Mouse (Mus musculus) heart, embryonic 13.5 days (tissue): ENCODE measurements around the gene Shc3. TPM values are rescaled to one million over a fixed set of nuclear protein-coding genes. Genes with fewer than 3 reads are reported as not detected.

Source experiments
- ATAC-seq: fragments of 200-750 bp; cut with Nextera tagmentation; 2 replicates; pipeline ENCODE4 v1.8.0; 2017; ENCODE audit warnings: moderate TSS enrichment; ENCODE audit not compliant: insufficient number of reproducible peaks, low FRiP score, low TSS enrichment; ENCODE audit errors: extremely low read depth
- H3K27ac ChIP-seq: fragments of 300-500 bp; sonication (generic); replicated peaks from 2 replicates; pipeline ENCODE4 v1.5.1; 2015; ENCODE audit warnings: moderate library complexity, mild to moderate bottlenecking, inconsistent platforms
- H3K27me3 ChIP-seq: fragments of 300-500 bp; sonication (generic); replicated peaks from 2 replicates; pipeline ENCODE4 v1.6.1; 2015; ENCODE audit warnings: mild to moderate bottlenecking, inconsistent platforms
- H3K36me3 ChIP-seq: fragments of 300-500 bp; sonication (generic); 2 replicates; pipeline ENCODE4 v1.6.1; 2015; ENCODE audit warnings: mild to moderate bottlenecking, inconsistent platforms
- H3K4me1 ChIP-seq: fragments of 300-500 bp; sonication (generic); 2 replicates; pipeline ENCODE4 v1.6.1; 2015; ENCODE audit warnings: inconsistent platforms
- H3K4me2 ChIP-seq: fragments of 300-500 bp; sonication (generic); 2 replicates; pipeline ENCODE4 v1.6.1; 2015; ENCODE audit warnings: inconsistent platforms, mild to moderate bottlenecking, moderate library complexity
- H3K4me3 ChIP-seq: fragments of 300-500 bp; sonication (generic); 2 replicates; pipeline ENCODE4 v1.5.1; 2015; ENCODE audit warnings: moderate library complexity, mild to moderate bottlenecking, inconsistent platforms
- H3K9ac ChIP-seq: fragments of 300-500 bp; sonication (generic); 2 replicates; pipeline ENCODE4 v1.6.1; 2015; ENCODE audit warnings: inconsistent platforms, mild to moderate bottlenecking, moderate library complexity
- H3K9me3 ChIP-seq: fragments of 300-500 bp; sonication (generic); 2 replicates; pipeline ENCODE4 v1.6.1; 2016; ENCODE audit warnings: inconsistent platforms
- WGBS: fragments of 180-500 bp; shearing (Covaris S2); methylation state at CpG from one replicate; pipeline ENCODE4 v1.1.7; 2015; ENCODE audit warnings: mixed read lengths; 5-methylcytosine and 5-hydroxymethylcytosine counted together
- polyA plus RNA-seq: library from polyadenylated mRNA; unstranded; fragments of >200 nt; fragmentation: Nextera tagmentation; extraction: Ambion mirVana; gene quantifications from 2 replicates; pipeline ENCODE4 v1.2.1, GENCODE M21; 2015

The Shc3 gene
- polyA plus RNA-seq, 1 experiment from 2014 or later = 0.13 TPM

GRCm38 (mm10) chr13:51602764-51603163 lies 33.5 kb upstream of the Shc3 start:
- Histone ChIP-seq H3K36me3 (no peaks in the 10 kb centered on the region), H3K4me1 (peaks cover 13% of the 10 kb centered on the region), H3K9me3 (no peaks in the 10 kb centered on the region), H3K27me3 (0 out of 2 replicates have a peak, but pooled peaks cover 12% of the 10 kb centered on the region), H3K4me2 (peak overlapping the region; percentile 65), H3K9ac (no peak overlapping the region), H3K4me3 (no peak overlapping the region; the same call in 1 of the 2 replicates), H3K27ac (no peak overlapping the region)
- WGBS = 71% methylated on average over 8 of the region's 8 CpGs
- no peak for ATAC-seq

GRCm38 (mm10) chr13:51600169-51600568 lies 30.9 kb upstream of the Shc3 start:
- H3K27ac ChIP-seq = no peak overlapping the region
- H3K27me3 ChIP-seq = peaks cover 24% of the 10 kb centered on the region
- no peak overlapping the region for H3K4me2 ChIP-seq
- no peak for ATAC-seq
- peaks cover 16% of the 10 kb centered on the region for H3K4me1 ChIP-seq
- no peak overlapping the region for H3K9ac ChIP-seq
- no peaks in the 10 kb centered on the region for H3K9me3 ChIP-seq
- 76% methylated on average over 8 of the region's 8 CpGs for WGBS
- no peak overlapping the region for H3K4me3 ChIP-seq
- H3K36me3 ChIP-seq = no peaks in the 10 kb centered on the region

GRCm38 (mm10) chr13:51598063-51598462 lies 28.8 kb upstream of the Shc3 start:
- Histone ChIP-seq H3K27ac (no peak overlapping the region), H3K9ac (no peak overlapping the region), H3K27me3 (peaks cover 27% of the 10 kb centered on the region), H3K9me3 (no peaks in the 10 kb centered on the region), H3K4me3 (no peak overlapping the region), H3K36me3 (no peaks in the 10 kb centered on the region), H3K4me2 (no peak overlapping the region), H3K4me1 (peaks cover 11% of the 10 kb centered on the region)
- no peak for ATAC-seq
- 52% methylated on average over 2 of the region's 2 CpGs for WGBS

- H3K4me1 ChIP-seq = peaks cover 8% of the 10 kb centered on the region; the same call in 1 of the 2 replicates
- H3K9ac ChIP-seq = no peak overlapping the region
- 41% methylated on average over 11 of the region's 11 CpGs for WGBS
- no peaks in the 10 kb centered on the region for H3K36me3 ChIP-seq
- peak overlapping the region; percentile 90 for H3K4me2 ChIP-seq
- H3K27me3 ChIP-seq = peaks cover 27% of the 10 kb centered on the region
- no peak overlapping the region for H3K27ac ChIP-seq
- ATAC-seq = no peak
- H3K4me3 ChIP-seq = peak overlapping the region; percentile 52; the same call in 1 of the 2 replicates
- H3K9me3 ChIP-seq = no peaks in the 10 kb centered on the region
Observed at GRCm38 (mm10) chr13:51595404-51595803, 26.2 kb upstream of the Shc3 start.

- peak overlapping the region; percentile 72 for H3K9ac ChIP-seq
- H3K27ac ChIP-seq = no peak overlapping the region
- peaks cover 22% of the 10 kb centered on the region for H3K27me3 ChIP-seq
- H3K4me1 ChIP-seq = peaks cover 8% of the 10 kb centered on the region; the same call in 1 of the 2 replicates
- under 1% methylated on average over 36 of the region's 36 CpGs for WGBS
- H3K4me3 ChIP-seq = peak overlapping the region; percentile 52
- no peak for ATAC-seq
- no peaks in the 10 kb centered on the region for H3K9me3 ChIP-seq
- H3K36me3 ChIP-seq = no peaks in the 10 kb centered on the region
- H3K4me2 ChIP-seq = peak overlapping the region; percentile 90
Observed at GRCm38 (mm10) chr13:51594656-51595311, 25.6 kb upstream of the Shc3 start.

- no peak overlapping the region for H3K4me3 ChIP-seq
- H3K9me3 ChIP-seq = no peaks in the 10 kb centered on the region; the same call in 1 of the 2 replicates
- peaks cover 5% of the 10 kb centered on the region; the same call in 1 of the 2 replicates for H3K4me1 ChIP-seq
- no peak overlapping the region for H3K9ac ChIP-seq
- WGBS = 39% methylated on average over 4 of the region's 4 CpGs
- peak overlapping the region; percentile 32; the same call in 1 of the 2 replicates for H3K4me2 ChIP-seq
- no peak for ATAC-seq
- no peaks in the 10 kb centered on the region for H3K27me3 ChIP-seq
- H3K27ac ChIP-seq = no peak overlapping the region
- H3K36me3 ChIP-seq = no peaks in the 10 kb centered on the region
Observed at GRCm38 (mm10) chr13:51588005-51588404, 18.8 kb upstream of the Shc3 start.

GRCm38 (mm10) chr13:51582204-51582603 lies 13.0 kb upstream of the Shc3 start:
- no peak for ATAC-seq
- no peaks in the 10 kb centered on the region; the same call in 1 of the 2 replicates for H3K9me3 ChIP-seq
- no peak overlapping the region for H3K27ac ChIP-seq
- H3K27me3 ChIP-seq = 0 out of 2 replicates have a peak, but pooled peaks cover 3% of the 10 kb centered on the region
- WGBS = 49% methylated on average over 2 of the region's 2 CpGs
- H3K36me3 ChIP-seq = no peaks in the 10 kb centered on the region
- no peak overlapping the region for H3K9ac ChIP-seq
- no peak overlapping the region for H3K4me2 ChIP-seq
- no peak overlapping the region for H3K4me3 ChIP-seq
- H3K4me1 ChIP-seq = 0 out of 2 replicates have a peak, but pooled peaks cover 4% of the 10 kb centered on the region

GRCm38 (mm10) chr13:51580263-51581044 lies 11.2 kb upstream of the Shc3 start:
- no peak overlapping the region for H3K27ac ChIP-seq
- 0 out of 2 replicates have a peak, but pooled peaks cover 3% of the 10 kb centered on the region for H3K27me3 ChIP-seq
- H3K9me3 ChIP-seq = no peaks in the 10 kb centered on the region
- no peak overlapping the region for H3K9ac ChIP-seq
- no peak for ATAC-seq
- WGBS = 23% methylated on average over 8 of the region's 8 CpGs
- H3K4me3 ChIP-seq = no peak overlapping the region
- H3K4me2 ChIP-seq = no peak overlapping the region
- 0 out of 2 replicates have a peak, but pooled peaks cover 4% of the 10 kb centered on the region for H3K4me1 ChIP-seq
- H3K36me3 ChIP-seq = no peaks in the 10 kb centered on the region

- Histone ChIP-seq H3K9me3 (no peaks in the 10 kb centered on the region), H3K9ac (no peak overlapping the region), H3K4me1 (peaks cover 26% of the 10 kb centered on the region), H3K4me3 (no peak overlapping the region), H3K27me3 (peaks cover 31% of the 10 kb centered on the region), H3K4me2 (peak overlapping the region; percentile 35), H3K27ac (no peak overlapping the region), H3K36me3 (no peaks in the 10 kb centered on the region)
- 21% methylated on average over 11 of the region's 11 CpGs for WGBS
- no peak for ATAC-seq
Observed at GRCm38 (mm10) chr13:51573849-51574248, 4.6 kb upstream of the Shc3 start.

GRCm38 (mm10) chr13:51570111-51570510 lies 892 bp upstream of the Shc3 start:
- Histone ChIP-seq H3K9me3 (no peaks in the 10 kb centered on the region), H3K27me3 (peaks cover 69% of the 10 kb centered on the region), H3K4me3 (peak overlapping the region; percentile 58), H3K4me2 (peak overlapping the region; percentile 86), H3K36me3 (no peaks in the 10 kb centered on the region), H3K9ac (no peak overlapping the region), H3K4me1 (peaks cover 51% of the 10 kb centered on the region), H3K27ac (no peak overlapping the region)
- 5% methylated on average over 9 of the region's 9 CpGs for WGBS
- ATAC-seq = no peak

GRCm38 (mm10) chr13:51569685-51570068 lies 458 bp upstream of the Shc3 start:
- no peak for ATAC-seq
- Histone ChIP-seq H3K4me3 (peak overlapping the region; percentile 58), H3K9ac (peak overlapping the region; percentile 55; the same call in 1 of the 2 replicates), H3K4me1 (peaks cover 51% of the 10 kb centered on the region), H3K9me3 (no peaks in the 10 kb centered on the region), H3K27ac (0 out of 2 replicates have a peak overlapping the region, but pooled peaks have one; percentile 29), H3K36me3 (no peaks in the 10 kb centered on the region), H3K4me2 (peak overlapping the region; percentile 86), H3K27me3 (peaks cover 73% of the 10 kb centered on the region)
- WGBS = 4% methylated on average over 7 of the region's 7 CpGs
